Mouse (Mus musculus) embryonic stem cell, embryonic (primary cell): ENCODE results near the gene Srebf2.

Experiments used
- CTCF ChIA-PET, 4 experiments: fragments of 300-600 bp in 2 of 4; fragments of 350-600 bp in 2 of 4; sonication (Branson Sonifier 250); formaldehyde crosslinking; loops; one replicate each; lab custom pipeline; 2022; ENCODE audit warnings: inconsistent platforms in 2 of 4; lab: Charles Lee
- POLR2A ChIA-PET, 4 experiments: fragments of 300-600 bp in 2 of 4; fragments of 350-600 bp in 2 of 4; sonication (Branson Sonifier 250); formaldehyde crosslinking; loops; one replicate each; lab custom pipeline; 2022; ENCODE audit warnings: antibody characterized with exemption in 4 of 4, inconsistent platforms in 1 of 4; lab: Charles Lee

Gene Srebf2

DNA sequence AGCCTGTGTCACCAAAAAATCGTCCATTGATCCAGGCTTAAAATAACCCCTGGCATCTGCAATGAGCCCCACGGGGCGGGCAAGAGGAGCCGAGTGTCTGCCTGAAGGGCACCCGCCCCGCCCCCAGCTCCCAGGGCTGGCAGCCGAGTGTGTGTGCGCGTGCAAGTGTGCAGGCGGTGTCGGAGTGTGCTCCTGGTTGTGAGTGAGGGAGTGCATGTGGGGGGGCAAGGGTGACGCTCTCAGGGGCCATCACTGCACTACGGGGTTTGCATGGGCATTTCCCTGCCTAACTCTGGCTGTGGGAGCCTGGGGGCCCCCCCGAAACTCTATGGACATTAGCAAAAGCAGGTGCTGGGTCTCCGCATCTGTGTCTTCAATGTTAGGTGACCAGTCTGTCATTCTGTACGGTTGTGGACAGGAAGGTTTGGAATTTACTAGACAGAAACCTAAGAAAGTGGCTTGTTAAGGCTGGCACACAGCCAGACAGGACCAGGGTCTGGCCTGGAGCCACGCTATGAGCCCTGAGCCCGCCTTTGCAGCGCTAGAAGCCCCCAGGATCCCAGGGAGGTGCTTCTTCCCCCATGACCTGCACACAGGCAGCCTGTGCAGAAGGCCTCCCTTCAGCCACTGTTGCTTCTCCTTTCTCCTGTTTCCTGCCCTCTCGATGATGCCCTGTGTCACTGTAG, 69.3 kb downstream of the Srebf2 start:
- ChIA-PET POLR2A (interaction anchor here in 3 of 4 experiments (0.6 to 10.2 kb wide), 37 partner anchors 8 to 933 kb away, joined by 3 to 117 read pairs (median 6); partner anchors contain the start of genes Srebf2 (in 3 of the 3), Ccdc134 (in 2 of the 3), Cenpm (in 1 of the 3) and Poldip3 (in 1 of the 3)), CTCF (interaction anchor here (0.6 to 7.0 kb wide), 11 partner anchors 13 to 70 kb away, joined by 3 to 31 read pairs (median 5); partner anchors contain the start of gene Srebf2 (in 1 of the 4))

- ChIA-PET POLR2A (interaction anchor here (0.5 to 10.2 kb wide), 53 partner anchors 8 to 800 kb away, joined by 3 to 117 read pairs (median 4); partner anchors contain the start of genes Srebf2 (in 3 of the 4), Ccdc134 (in 2 of the 4), Cenpm (in 1 of the 4) and Naga (in 1 of the 4)), CTCF (interaction anchor here (0.6 to 7.8 kb wide), 27 partner anchors 10 to 1510 kb away, joined by 3 to 57 read pairs (median 5); partner anchors contain the start of gene Srebf2 (in 1 of the 4))
These were observed 70.1 kb downstream of the Srebf2 start for GRCm38 (mm10) chr15:82217039-82217438.

GRCm38 (mm10) chr15:82217980-82218379, 71.0 kb downstream of the Srebf2 start:
- ChIA-PET CTCF (interaction anchor here (0.5 to 7.8 kb wide), 32 partner anchors 8 to 422 kb away, joined by 3 to 57 read pairs (median 4); partner anchors contain the start of gene Srebf2 (in 1 of the 4)), POLR2A (interaction anchor here (0.6 to 10.2 kb wide), 53 partner anchors 8 to 931 kb away, joined by 3 to 117 read pairs (median 5); partner anchors contain the start of genes Srebf2 (in 3 of the 4), Ccdc134 (in 2 of the 4), Poldip3 (in 2 of the 4) and Cenpm (in 1 of the 4))

DNA sequence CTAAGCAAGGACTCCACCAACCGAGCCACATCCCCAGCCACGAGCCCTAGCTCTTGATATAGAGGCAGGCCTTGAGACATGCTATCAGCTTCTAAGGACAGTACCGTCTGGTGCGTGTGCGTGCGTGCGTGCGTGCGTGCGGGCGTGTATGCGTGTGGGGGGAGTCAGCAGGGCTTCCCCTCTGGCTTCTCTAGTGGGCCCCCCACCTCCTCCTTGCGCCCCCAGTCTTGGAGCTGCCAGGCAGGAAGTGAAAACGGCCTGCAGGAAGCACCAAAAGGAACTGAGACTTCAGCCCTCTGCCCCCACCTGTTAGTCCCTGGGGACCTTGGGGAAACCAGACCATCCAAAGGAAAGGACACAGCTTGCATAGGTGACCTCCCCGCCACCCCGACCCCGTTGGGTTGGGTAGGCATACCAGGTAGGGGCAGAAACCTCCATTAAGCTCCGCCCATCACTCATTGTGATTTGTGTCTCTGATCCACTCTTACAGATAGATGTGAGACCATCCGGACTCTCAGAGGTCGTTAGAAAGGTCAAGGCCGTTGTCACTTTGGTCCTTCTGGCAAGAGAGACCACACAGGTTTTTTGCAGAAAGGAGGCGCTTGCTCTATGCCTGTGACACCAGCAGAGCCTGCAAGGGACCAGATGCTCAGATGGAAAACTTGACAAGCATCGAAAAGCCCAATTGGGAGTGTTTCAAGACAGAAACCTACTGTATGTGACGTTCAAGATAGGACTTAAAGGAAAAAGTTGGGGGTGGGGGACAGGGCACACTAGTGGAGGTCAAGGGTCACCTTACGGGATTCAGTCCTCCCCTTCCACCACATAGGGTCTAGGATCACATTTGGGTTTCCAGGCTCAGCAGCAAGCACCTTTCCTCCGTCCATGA, 72.0 kb downstream of the Srebf2 start:
- POLR2A ChIA-PET = interaction anchor here (0.6 to 10.2 kb wide), 46 partner anchors 8 to 930 kb away, joined by 3 to 117 read pairs (median 4); partner anchors contain the start of genes Srebf2 (in 3 of the 4), Poldip3 (in 2 of the 4), Ccdc134 (in 1 of the 4) and Cenpm (in 1 of the 4)
- CTCF ChIA-PET = interaction anchor here (0.5 to 7.8 kb wide), 27 partner anchors 7 to 423 kb away, joined by 3 to 57 read pairs (median 4); partner anchors contain the start of gene Srebf2 (in 2 of the 4)

- CTCF ChIA-PET = interaction anchor here in 3 of 4 experiments (0.6 to 7.8 kb wide), 15 partner anchors 13 to 1344 kb away, joined by 3 to 57 read pairs (median 4); partner anchors contain the start of gene Srebf2 (in 1 of the 3)
- POLR2A ChIA-PET = interaction anchor here in 3 of 4 experiments (0.6 to 10.2 kb wide), 18 partner anchors 11 to 80 kb away, joined by 3 to 117 read pairs (median 7); partner anchors contain the start of gene Srebf2 (in 1 of the 3)
These were observed 73.2 kb downstream of the Srebf2 start for GRCm38 (mm10) chr15:82220003-82220675.

DNA sequence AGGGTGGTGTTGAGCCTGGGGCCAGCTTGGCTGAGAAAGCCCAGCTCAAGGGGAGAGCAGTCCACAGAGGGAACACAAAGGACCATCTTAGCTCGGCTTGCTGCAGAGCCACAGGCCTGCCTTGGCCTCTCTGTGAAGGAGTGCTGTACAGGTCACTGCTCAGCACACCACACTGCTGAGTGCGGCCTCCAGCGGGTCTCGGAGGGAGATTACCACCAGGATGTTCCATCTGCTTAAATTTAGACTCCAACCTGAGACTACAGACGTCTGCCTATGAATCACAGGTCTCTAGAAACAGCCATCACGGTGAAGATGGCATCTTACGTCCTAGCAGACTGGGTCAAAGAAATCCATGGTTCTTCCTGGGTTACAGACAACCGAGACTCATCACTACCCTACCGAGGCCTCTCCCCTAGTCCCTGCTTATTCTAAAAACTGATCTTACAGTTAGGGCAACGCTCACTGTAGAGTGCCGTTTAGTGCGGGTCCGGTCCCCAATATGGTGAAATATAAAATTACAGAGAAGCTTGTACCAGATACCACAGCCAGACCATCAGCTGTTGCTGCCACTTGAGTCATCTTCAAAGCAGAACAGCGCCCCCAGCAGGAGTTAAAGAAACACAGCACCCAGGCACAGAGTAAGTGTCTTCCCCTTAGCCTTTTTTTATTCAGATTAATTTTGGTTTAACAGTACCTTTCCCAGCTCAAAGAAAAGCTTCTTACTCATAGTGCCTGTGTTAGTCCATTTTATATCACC, 74.3 kb downstream of the Srebf2 start:
- ChIA-PET CTCF (interaction anchor here (0.5 to 7.8 kb wide), 44 partner anchors 8 to 326 kb away, joined by 3 to 57 read pairs (median 4); partner anchors contain the start of genes 1500009C09Rik (in 2 of the 4), Shisa8 (in 2 of the 4) and Srebf2 (in 1 of the 4)), POLR2A (interaction anchor here (0.5 to 10.2 kb wide), 25 partner anchors 9 to 928 kb away, joined by 3 to 117 read pairs (median 4); partner anchors contain the start of genes Shisa8 (in 2 of the 4), Srebf2 (in 2 of the 4) and Poldip3 (in 1 of the 4))

GRCm38 (mm10) chr15:82223251-82223650, 76.3 kb downstream of the Srebf2 start:
- POLR2A ChIA-PET = interaction anchor here in 3 of 4 experiments (0.6 to 10.2 kb wide), 9 partner anchors 8 to 823 kb away, joined by 3 to 117 read pairs (median 4); partner anchors contain the start of genes Srebf2 (in 1 of the 3), St13 (in 1 of the 3) and Xpnpep3 (in 1 of the 3)
- CTCF ChIA-PET = interaction anchor here in 3 of 4 experiments (1.0 to 7.8 kb wide), 5 partner anchors 8 to 158 kb away, joined by 5 to 57 read pairs (median 7); no protein-coding TSS in a partner anchor

- CTCF ChIA-PET = interaction anchor here (0.8 to 7.8 kb wide), 7 partner anchors 8 to 264 kb away, joined by 3 to 57 read pairs (median 6); no protein-coding TSS in a partner anchor
- POLR2A ChIA-PET = interaction anchor here in 3 of 4 experiments (0.5 to 10.2 kb wide), 25 partner anchors 7 to 824 kb away, joined by 3 to 117 read pairs (median 4); partner anchors contain the start of genes Srebf2 (in 2 of the 3), Ccdc134 (in 1 of the 3), St13 (in 1 of the 3) and Xpnpep3 (in 1 of the 3)
These were observed 76.9 kb downstream of the Srebf2 start, which contains the start of gene Tnfrsf13c for GRCm38 (mm10) chr15:82223657-82224601. Gene Tnfrsf13c (minus strand): TSS chr15:82224369.

DNA sequence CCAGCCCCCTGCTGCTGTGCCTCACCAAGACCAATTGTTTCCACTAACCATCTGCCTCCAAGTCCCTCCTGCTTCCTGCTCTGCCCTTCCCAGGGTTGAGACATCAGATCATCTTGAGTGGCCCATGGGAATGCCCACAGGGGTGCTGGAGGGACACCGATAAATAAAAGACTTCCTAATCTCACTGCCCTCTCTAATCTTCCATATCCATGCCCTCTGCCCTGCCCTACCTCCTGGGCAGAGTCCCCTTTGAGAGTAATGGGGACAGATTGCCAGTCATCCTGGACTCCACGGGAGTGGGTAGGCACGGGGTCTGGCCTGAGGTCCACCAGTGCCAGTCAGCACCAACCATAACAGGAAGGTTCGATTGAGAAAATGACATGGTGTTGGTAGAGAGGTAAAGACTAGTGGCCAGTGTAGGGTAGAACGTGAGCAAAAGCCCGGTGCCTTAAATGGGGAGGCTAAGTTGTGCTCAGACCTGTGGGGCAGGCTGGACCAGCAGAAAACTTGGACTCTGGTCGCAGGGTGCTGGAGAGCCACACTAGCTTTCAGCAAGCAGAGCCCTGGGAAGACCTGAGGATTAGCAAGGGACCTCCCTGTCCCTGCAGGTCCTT, 77.7 kb downstream of the Srebf2 start:
- CTCF ChIA-PET = interaction anchor here (0.6 to 7.8 kb wide), 8 partner anchors 9 to 265 kb away, joined by 3 to 57 read pairs (median 4); no protein-coding TSS in a partner anchor
- POLR2A ChIA-PET = interaction anchor here (0.5 to 10.2 kb wide), 22 partner anchors 7 to 608 kb away, joined by 3 to 117 read pairs (median 4); partner anchors contain the start of genes Ccdc134 (in 1 of the 4) and Srebf2 (in 1 of the 4)

DNA sequence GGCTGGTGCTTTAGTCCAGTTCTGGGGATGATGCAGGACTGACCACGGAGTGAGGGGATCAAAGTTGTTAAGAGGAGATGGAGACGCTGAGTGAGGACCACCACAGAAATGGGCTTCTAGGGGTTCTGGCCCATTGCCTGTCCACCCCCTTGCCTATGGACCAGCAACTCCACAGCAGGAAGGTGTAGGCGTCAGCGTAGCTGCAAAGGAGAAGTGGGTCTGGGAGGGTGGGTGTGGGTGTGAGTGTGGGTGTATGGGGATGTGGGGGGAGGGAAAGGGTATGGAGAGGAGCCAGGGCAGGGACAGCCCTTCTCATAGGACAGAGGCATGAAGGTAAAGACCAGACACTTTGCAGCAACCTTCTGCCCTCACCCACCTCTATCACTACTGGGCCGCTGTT, 78.8 kb downstream of the Srebf2 start:
- CTCF ChIA-PET = interaction anchor here in 2 of 4 experiments (0.8 to 1.8 kb wide), 2 partner anchors 9 to 17 kb away, joined by 6 read pairs; no protein-coding TSS in a partner anchor

DNA sequence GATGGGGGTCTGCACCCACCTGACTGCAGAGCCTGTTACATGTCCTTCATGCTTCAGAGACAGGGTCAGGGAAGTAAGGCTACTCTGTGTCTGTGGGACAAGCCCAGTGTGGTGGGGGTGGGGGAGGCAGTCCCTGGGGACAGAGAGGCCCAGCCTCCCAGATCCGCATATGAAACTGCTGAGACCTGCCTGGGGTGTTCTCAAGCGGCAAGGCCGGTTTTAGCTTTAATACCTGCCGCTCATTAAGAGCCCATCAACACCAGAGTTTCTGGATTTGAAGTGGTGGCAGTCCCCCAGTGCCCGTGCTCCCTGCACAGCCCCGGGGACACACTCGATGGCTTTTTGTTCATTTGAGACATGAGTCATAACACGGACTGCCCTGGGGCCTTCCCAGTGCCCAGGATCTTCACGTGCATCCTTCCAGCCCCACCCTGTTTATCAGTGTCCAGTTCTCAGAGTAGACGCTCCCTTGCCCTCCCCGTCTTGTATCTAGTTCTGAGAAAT, 82.6 kb downstream of the Srebf2 start:
- POLR2A ChIA-PET = interaction anchor here (0.7 to 9.1 kb wide), 18 partner anchors 9 to 930 kb away, joined by 3 to 86 read pairs (median 4); partner anchors contain the start of genes Srebf2 (in 2 of the 4) and Tnfrsf13c (in 1 of the 4)

More for the DNA sequence above, 78.8 kb downstream of the Srebf2 start:
- POLR2A ChIA-PET = interaction anchor here in 3 of 4 experiments (0.8 to 10.2 kb wide), 10 partner anchors 8 to 210 kb away, joined by 3 to 117 read pairs (median 4); partner anchors contain the start of gene Srebf2 (in 1 of the 3)

DNA sequence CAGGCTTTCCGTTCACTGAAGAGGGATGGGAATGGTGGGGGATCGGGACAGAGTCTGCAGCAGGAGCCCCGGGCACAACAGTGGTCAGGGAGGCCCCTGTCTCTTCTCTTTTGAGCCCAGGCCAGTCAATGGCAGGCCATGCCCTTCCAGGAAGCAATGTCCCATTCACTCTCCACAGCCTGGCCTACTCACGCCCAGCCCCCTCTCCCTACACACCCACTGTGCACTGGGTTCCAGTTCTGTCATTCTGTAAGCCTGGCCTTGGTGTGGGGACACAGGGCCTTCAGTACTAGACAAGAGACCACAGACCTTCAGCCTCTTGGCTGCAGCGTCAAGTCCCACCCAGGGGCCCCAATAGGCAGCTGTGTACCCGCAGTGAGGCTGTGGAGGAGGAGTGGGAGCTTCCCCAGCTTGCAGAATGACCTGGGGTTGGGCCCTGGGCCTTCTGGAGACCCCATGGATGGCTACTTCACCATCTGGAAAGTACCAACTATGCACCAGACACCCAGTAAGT, 83.2 kb downstream of the Srebf2 start:
- ChIA-PET CTCF (interaction anchor here in 2 of 4 experiments (0.9 to 1.6 kb wide), 3 partner anchors 11 to 149 kb away, joined by 3 to 5 read pairs (median 3); no protein-coding TSS in a partner anchor), POLR2A (interaction anchor here in 2 of 4 experiments (0.5 to 9.1 kb wide), 15 partner anchors 9 to 189 kb away, joined by 3 to 117 read pairs (median 4); partner anchors contain the start of genes Srebf2 (in 2 of the 2), Tnfrsf13c (in 2 of the 2), Cenpm (in 1 of the 2) and Shisa8 (in 1 of the 2))

More for the DNA sequence above, 82.6 kb downstream of the Srebf2 start:
- CTCF ChIA-PET = interaction anchor here (0.6 to 1.6 kb wide), 8 partner anchors 11 to 164 kb away, joined by 3 to 6 read pairs (median 3); no protein-coding TSS in a partner anchor
